Mouse (Mus musculus) intestine, embryonic 16.5 days (tissue): ENCODE measurements at regions not wholly inside any gene's neighbourhood (a gene's known extent, or its start where the extent isn't known, plus 50 kb on each side); places are given as distances from the start of the nearest gene placed in this dataset.

ENCODE experiments used
- ATAC-seq: fragments of 200-750 bp; cut with Nextera tagmentation; 2 replicates; pipeline ENCODE4 v1.8.0; 2017; ENCODE audit warnings: moderate TSS enrichment, moderate library complexity
- H3K27ac ChIP-seq: fragments of 300-500 bp; sonication (generic); 2 replicates; pipeline ENCODE4 v1.5.1; 2014; ENCODE audit warnings: mild to moderate bottlenecking, low read length
- H3K27me3 ChIP-seq: fragments of 300-500 bp; sonication (generic); replicated peaks from 2 replicates; pipeline ENCODE4 v1.6.1; 2014; ENCODE audit warnings: low read length, control low read depth, mixed read lengths; ENCODE audit not compliant: control insufficient read depth, insufficient read depth
- H3K36me3 ChIP-seq: fragments of 300-500 bp; sonication (generic); 2 replicates; pipeline ENCODE4 v1.6.1; 2014; ENCODE audit warnings: low read length, control low read depth; ENCODE audit not compliant: control insufficient read depth, insufficient read depth
- H3K4me1 ChIP-seq: fragments of 300-500 bp; sonication (generic); 2 replicates; pipeline ENCODE4 v1.6.1; 2014; ENCODE audit warnings: low read length, control low read depth, mixed read lengths; ENCODE audit not compliant: control insufficient read depth, insufficient read depth
- H3K4me2 ChIP-seq: fragments of 300-500 bp; sonication (generic); 2 replicates; pipeline ENCODE4 v1.6.1; 2014; ENCODE audit warnings: low read depth, low read length, control low read depth
- H3K4me3 ChIP-seq: fragments of 300-500 bp; sonication (generic); 2 replicates; pipeline ENCODE4 v1.5.1; 2014; ENCODE audit warnings: mild to moderate bottlenecking, low read length
- H3K9ac ChIP-seq: fragments of 300-500 bp; sonication (generic); 2 replicates; pipeline ENCODE4 v1.6.1; 2014; ENCODE audit warnings: low read depth, low read length
- H3K9me3 ChIP-seq: fragments of 300-500 bp; sonication (generic); 2 replicates; pipeline ENCODE4 v1.6.1; 2016; ENCODE audit warnings: low read length, control low read depth; ENCODE audit not compliant: control insufficient read depth
- WGBS: fragments of 180-500 bp; shearing (Covaris S2); extraction: QIAGEN DNeasy Blood & Tissue Kit; methylation state at CpG from one replicate; pipeline ENCODE4 v1.1.7; 2014; 5-methylcytosine and 5-hydroxymethylcytosine counted together

GRCm38 (mm10) chr14:100792094-100792493 is 408.0 kb downstream of the Prr30 start:
- no peaks in the 10 kb centered on the region for H3K9me3 ChIP-seq
- no peaks in the 10 kb centered on the region for H3K4me1 ChIP-seq
- no peak overlapping the region for H3K9ac ChIP-seq
- no peak overlapping the region for H3K27ac ChIP-seq
- 65% methylated on average over 4 of the region's 4 CpGs for WGBS
- no peaks in the 10 kb centered on the region for H3K27me3 ChIP-seq
- H3K4me3 ChIP-seq, result no peak overlapping the region
- ATAC-seq, result no peak
- no peaks in the 10 kb centered on the region for H3K36me3 ChIP-seq
- H3K4me2 ChIP-seq, result no peak overlapping the region

- Histone ChIP-seq H3K4me1 (no peaks in the 10 kb centered on the region), H3K9ac (no peak overlapping the region), H3K27me3 (no peaks in the 10 kb centered on the region), H3K4me2 (no peak overlapping the region), H3K4me3 (no peak overlapping the region), H3K36me3 (no peaks in the 10 kb centered on the region), H3K27ac (no peak overlapping the region), H3K9me3 (no peaks in the 10 kb centered on the region)
- no peak for ATAC-seq
- 80% methylated on average over 3 of the region's 3 CpGs for WGBS
Observed at GRCm38 (mm10) chr14:100781882-100782281, 418.2 kb downstream of the Prr30 start.

- Histone ChIP-seq H3K9me3 (no peaks in the 10 kb centered on the region), H3K4me3 (no peak overlapping the region), H3K36me3 (no peaks in the 10 kb centered on the region), H3K27me3 (no peaks in the 10 kb centered on the region), H3K4me2 (no peak overlapping the region), H3K4me1 (peaks cover 12% of the 10 kb centered on the region), H3K27ac (no peak overlapping the region), H3K9ac (no peak overlapping the region)
- no peak for ATAC-seq
- 44% methylated on average over 2 of the region's 2 CpGs for WGBS
Observed at GRCm38 (mm10) chr14:100753951-100754350, 446.2 kb downstream of the Prr30 start.

GRCm38 (mm10) chr14:100752746-100753145 is 447.4 kb downstream of the Prr30 start:
- no peak overlapping the region for H3K27ac ChIP-seq
- no peaks in the 10 kb centered on the region for H3K27me3 ChIP-seq
- ATAC-seq, result no peak
- 82% methylated on average over 10 of the region's 10 CpGs for WGBS
- no peaks in the 10 kb centered on the region for H3K9me3 ChIP-seq
- peaks cover 12% of the 10 kb centered on the region for H3K4me1 ChIP-seq
- H3K4me2 ChIP-seq, result no peak overlapping the region
- H3K4me3 ChIP-seq, result no peak overlapping the region
- no peaks in the 10 kb centered on the region for H3K36me3 ChIP-seq
- no peak overlapping the region for H3K9ac ChIP-seq

- H3K27ac ChIP-seq, result peak overlapping the region; percentile 78
Observed at GRCm38 (mm10) chr14:100749737-100750541, 450.2 kb downstream of the Prr30 start.

DNA sequence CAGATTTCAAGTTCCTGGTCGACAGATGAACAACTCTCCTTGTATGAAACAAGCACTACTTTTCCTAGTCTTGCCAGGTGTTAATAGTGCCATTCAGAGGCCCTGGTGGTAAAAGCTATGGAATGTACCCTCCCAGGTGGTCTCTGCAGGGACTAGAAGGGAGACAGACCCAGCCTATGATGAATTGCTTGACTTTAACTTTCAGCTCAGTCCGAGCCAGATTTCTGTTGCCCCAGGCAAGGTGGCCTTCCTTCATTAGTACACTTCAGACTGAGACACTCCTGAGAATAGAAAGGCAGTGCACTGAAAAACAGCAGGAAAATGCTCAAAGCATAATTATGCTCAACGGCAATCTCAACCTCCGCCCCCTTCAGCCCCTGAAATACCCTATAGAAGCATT is 450.8 kb upstream of the Klf12 start:
- Histone ChIP-seq H3K4me2 (no peak overlapping the region), H3K4me3 (no peak overlapping the region), H3K27me3 (no peaks in the 10 kb centered on the region), H3K9ac (no peak overlapping the region), H3K9me3 (no peaks in the 10 kb centered on the region), H3K36me3 (no peaks in the 10 kb centered on the region), H3K27ac (no peak overlapping the region), H3K4me1 (no peaks in the 10 kb centered on the region)
- ATAC-seq, result no peak
- WGBS, result 61% methylated on average over 4 of the region's 4 CpGs

More at GRCm38 (mm10) chr14:100749737-100750541, 450.2 kb downstream of the Prr30 start:
- peak overlapping the region; percentile 47 for H3K4me3 ChIP-seq
- H3K27me3 ChIP-seq, result no peaks in the 10 kb centered on the region
- peaks cover 12% of the 10 kb centered on the region for H3K4me1 ChIP-seq
- H3K9ac ChIP-seq, result peak overlapping the region; percentile 58; the same call in 1 of the 2 replicates
- no peaks in the 10 kb centered on the region for H3K9me3 ChIP-seq
- peak; percentile 96 for ATAC-seq
- 11% methylated on average over 19 of the region's 19 CpGs for WGBS
- peak overlapping the region; percentile 78 for H3K4me2 ChIP-seq
- no peaks in the 10 kb centered on the region for H3K36me3 ChIP-seq

DNA sequence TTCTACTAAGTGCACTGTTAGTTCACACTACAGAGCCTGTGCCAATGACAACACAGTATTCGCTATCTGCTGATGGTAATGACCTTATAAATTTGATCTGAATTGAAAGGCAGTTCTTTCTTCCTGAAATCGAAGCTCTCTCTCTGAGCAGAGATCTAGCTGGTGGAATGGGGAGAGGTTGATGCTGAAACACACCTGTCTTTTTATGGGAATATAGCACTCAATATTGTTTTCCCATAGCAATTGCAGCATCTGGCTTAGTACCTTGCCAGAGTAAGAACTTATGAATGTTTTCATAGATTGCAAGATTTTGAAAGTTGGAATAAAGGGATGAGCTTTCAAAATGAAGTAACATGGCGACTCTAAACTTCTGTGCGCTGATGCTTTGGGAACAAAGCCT is 444.0 kb upstream of the Klf12 start:
- Histone ChIP-seq H3K4me2 (no peak overlapping the region), H3K9me3 (no peaks in the 10 kb centered on the region), H3K36me3 (no peaks in the 10 kb centered on the region), H3K4me3 (no peak overlapping the region), H3K9ac (no peak overlapping the region), H3K27me3 (no peaks in the 10 kb centered on the region), H3K27ac (no peak overlapping the region), H3K4me1 (no peaks in the 10 kb centered on the region)
- no peak for ATAC-seq
- 86% methylated on average over 4 of the region's 4 CpGs for WGBS

DNA sequence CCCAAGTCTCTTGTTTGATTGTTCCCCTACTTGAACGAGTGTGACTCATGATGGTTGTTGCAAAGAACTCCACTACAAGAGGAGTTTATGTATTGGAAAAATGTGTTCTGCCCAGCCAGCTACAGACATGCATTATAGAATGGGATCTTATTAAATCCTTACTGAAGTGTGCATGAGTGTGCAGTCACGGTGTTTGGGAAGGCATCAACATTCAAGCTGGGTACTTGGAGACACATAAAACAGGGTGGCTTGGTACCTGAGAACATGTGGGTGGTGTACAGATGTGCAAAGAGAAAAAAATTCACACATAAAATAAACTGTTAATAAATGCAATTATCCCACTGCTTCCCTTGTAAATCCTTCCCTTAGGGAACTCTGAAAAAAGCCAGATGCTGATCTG is 443.2 kb upstream of the Klf12 start:
- whole genome bisulfite sequencing, result 49% methylated on average over 2 of the region's 2 CpGs
- Histone ChIP-seq H3K4me2 (no peak overlapping the region), H3K27me3 (no peaks in the 10 kb centered on the region), H3K36me3 (no peaks in the 10 kb centered on the region), H3K27ac (no peak overlapping the region), H3K9ac (no peak overlapping the region), H3K9me3 (no peaks in the 10 kb centered on the region), H3K4me3 (no peak overlapping the region), H3K4me1 (no peaks in the 10 kb centered on the region)
- no peak for ATAC-seq

DNA sequence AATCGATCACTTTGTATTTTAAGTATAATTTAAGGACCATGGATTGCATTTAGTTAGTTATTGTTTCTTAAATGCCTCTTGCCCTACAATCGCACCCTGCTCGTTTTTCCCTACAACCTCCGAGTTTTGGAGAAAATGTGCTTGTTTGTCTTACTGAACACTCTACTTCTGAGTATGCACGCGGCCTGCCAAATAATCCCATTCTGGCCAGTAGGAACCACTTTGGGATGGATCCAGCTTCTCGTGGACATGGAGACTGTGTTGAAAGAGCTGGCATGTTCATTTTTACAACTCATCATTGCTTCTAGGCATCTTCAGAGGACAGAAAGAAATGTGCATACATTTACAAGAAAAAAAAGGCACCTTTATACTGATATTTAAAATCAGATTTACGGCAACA is 440.5 kb upstream of the Klf12 start:
- no peaks in the 10 kb centered on the region for H3K4me1 ChIP-seq
- H3K9me3 ChIP-seq, result no peaks in the 10 kb centered on the region
- H3K4me2 ChIP-seq, result no peak overlapping the region
- ATAC-seq, result no peak
- H3K27me3 ChIP-seq, result no peaks in the 10 kb centered on the region
- H3K4me3 ChIP-seq, result no peak overlapping the region
- WGBS, result 80% methylated on average over 8 of the region's 8 CpGs
- H3K9ac ChIP-seq, result no peak overlapping the region
- H3K27ac ChIP-seq, result no peak overlapping the region
- no peaks in the 10 kb centered on the region for H3K36me3 ChIP-seq

DNA sequence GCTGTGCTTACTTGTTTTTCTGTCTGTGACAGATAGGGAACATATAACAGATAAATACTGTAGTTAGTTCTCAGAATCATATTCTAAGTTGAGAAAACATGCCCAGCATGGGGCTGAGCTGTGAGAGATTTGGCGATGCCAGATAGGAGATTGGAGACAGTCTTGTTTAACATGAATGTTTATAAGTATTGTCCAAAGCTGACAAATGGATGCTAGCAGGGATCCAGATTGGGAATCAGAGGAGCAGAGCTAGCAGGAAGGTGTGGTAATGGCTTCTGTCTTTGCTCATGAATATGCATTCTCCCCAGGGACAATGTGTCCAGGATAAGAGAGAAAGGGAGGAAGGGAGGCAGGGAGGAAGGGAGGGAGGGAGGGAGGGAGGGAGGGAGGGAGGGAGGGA is 436.2 kb upstream of the Klf12 start:
- ATAC-seq, result no peak
- Histone ChIP-seq H3K9me3 (no peaks in the 10 kb centered on the region), H3K27ac (no peak overlapping the region), H3K27me3 (no peaks in the 10 kb centered on the region), H3K9ac (no peak overlapping the region), H3K4me1 (no peaks in the 10 kb centered on the region), H3K36me3 (no peaks in the 10 kb centered on the region), H3K4me3 (no peak overlapping the region), H3K4me2 (no peak overlapping the region)
- WGBS, result 40% methylated on average over 1 of the region's 1 CpGs
